Mouse (Mus musculus) bone marrow macrophage, adult 2 months (primary cell): ENCODE data around the gene Kcnk12.

Source experiments
- CTCF ChIP-seq: IDR thresholded peaks from 2 replicates; pipeline ENCODE4 v1.5.1; 2012; ENCODE audit warnings: low read depth, mild to moderate bottlenecking, low read length, moderate library complexity
- POLR2A ChIP-seq: IDR thresholded peaks from 2 replicates; pipeline ENCODE4 v1.6.1; 2012; ENCODE audit warnings: mild to moderate bottlenecking, low read depth, low read length, borderline replicate concordance

DNA sequence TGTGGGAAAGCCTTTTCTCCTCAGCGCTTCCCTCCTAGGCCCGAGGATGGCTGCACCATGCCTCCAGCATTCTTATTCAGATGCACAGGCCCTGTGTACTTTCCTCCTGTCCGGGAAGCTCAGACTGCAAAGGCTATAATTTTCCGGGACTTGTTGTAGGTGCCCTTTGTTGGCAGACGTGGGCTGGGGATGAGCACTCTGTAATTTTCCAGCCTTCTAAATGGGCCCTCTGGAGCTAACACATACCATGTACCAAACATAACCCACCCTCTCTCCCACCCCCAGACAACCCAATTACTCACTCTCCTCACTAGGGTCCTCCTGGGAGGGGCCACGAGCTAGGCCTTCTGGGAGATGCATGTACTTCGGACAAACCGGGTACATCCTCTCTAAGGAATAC, 22.8 kb downstream of the Kcnk12 start:
- TF ChIP-seq POLR2A = no peak
- no peak for TF ChIP-seq CTCF
